Mouse (Mus musculus): Measurements from ENCODE around the gene Pkn1. TPM values are rescaled to one million over a fixed set of nuclear protein-coding genes. Genes with fewer than 3 reads are reported as not detected.

The Pkn1 gene
- polyA plus RNA-seq (2014; fragmentation: Nextera tagmentation; extraction: Ambion mirVana) = 28.8 and 30.1 TPM in 2 replicates

- no peaks in the 10 kb centered on the region for H3K27me3 ChIP-seq (ENCODE audit: control insufficient read depth, insufficient read depth, low read length)
- H3K4me1 ChIP-seq (ENCODE audit: control insufficient read depth, insufficient read depth, low read length) = peaks cover 13% of the 10 kb centered on the region
- peak within 1 kb of the TSS; percentile 70 for H3K27ac ChIP-seq (replicated peaks; ENCODE audit: low read depth, low read length)
- H3K9ac ChIP-seq (ENCODE audit: low read length) = peak within 1 kb of the TSS; percentile 88
- WGBS = under 1% methylated on average over 48 of the region's 85 CpGs
- ATAC-seq (ENCODE audit: insufficient number of reproducible peaks, low FRiP score, low TSS enrichment, low read depth) (peak; percentile 81), DNase-seq (ENCODE audit: low spot score) (peak; percentile 84)
- peak within 1 kb of the TSS; percentile 80 for H3K4me3 ChIP-seq (ENCODE audit: low read depth, low read length)
- peak within 1 kb of the TSS; percentile 85 for H3K4me2 ChIP-seq (ENCODE audit: low read depth, severe bottlenecking)
- H3K9me3 ChIP-seq (ENCODE audit: control insufficient read depth, low read length) = no peaks in the 10 kb centered on the region
- H3K36me3 ChIP-seq (ENCODE audit: control insufficient read depth, insufficient read depth, low read length) = no peaks in the 10 kb centered on the region
Measured at GRCm38 (mm10) chr8:83698661-83699453, at the start of gene Pkn1. TSS of gene Pkn1 (minus strand) at chr8:83699179.

- ATAC-seq (ENCODE audit: insufficient number of reproducible peaks, low FRiP score, low TSS enrichment, low read depth) = 0 out of 2 replicates have a peak, but pooled peaks have one; percentile 31
- 42% methylated on average over 3 of the region's 3 CpGs for WGBS
Measured at GRCm38 (mm10) chr8:83748708-83749107, 49.7 kb upstream of the Pkn1 start.

GRCm38 (mm10) chr8:83747661-83748346 lies 48.8 kb upstream of the Pkn1 start:
- no peaks in the 10 kb centered on the region for H3K36me3 ChIP-seq (ENCODE audit: control insufficient read depth, insufficient read depth, low read length)
- ATAC-seq (ENCODE audit: insufficient number of reproducible peaks, low FRiP score, low TSS enrichment, low read depth) (0 out of 2 replicates have a peak, but pooled peaks have one; percentile 54), DNase-seq (ENCODE audit: low spot score) (peak; percentile 46)
- peak overlapping the region; percentile 50 for H3K9ac ChIP-seq (ENCODE audit: low read length)
- H3K4me1 ChIP-seq (ENCODE audit: control insufficient read depth, insufficient read depth, low read length) = peaks cover 3% of the 10 kb centered on the region; the same call in 1 of the 2 replicates
- peak overlapping the region; percentile 26 for H3K4me3 ChIP-seq (ENCODE audit: low read depth, low read length)
- peaks cover 12% of the 10 kb centered on the region for H3K27me3 ChIP-seq (ENCODE audit: control insufficient read depth, insufficient read depth, low read length)
- H3K27ac ChIP-seq (replicated peaks; ENCODE audit: low read depth, low read length) = no peak overlapping the region
- no peaks in the 10 kb centered on the region for H3K9me3 ChIP-seq (ENCODE audit: control insufficient read depth, low read length)
- 3% methylated on average over 28 of the region's 28 CpGs for WGBS
- peak overlapping the region; percentile 63 for H3K4me2 ChIP-seq (ENCODE audit: low read depth, severe bottlenecking)

More at GRCm38 (mm10) chr8:83748708-83749107, 49.7 kb upstream of the Pkn1 start:
- H3K4me2 ChIP-seq (ENCODE audit: low read depth, severe bottlenecking) = no peak overlapping the region
- H3K9me3 ChIP-seq (ENCODE audit: control insufficient read depth, low read length) = no peaks in the 10 kb centered on the region
- H3K36me3 ChIP-seq (ENCODE audit: control insufficient read depth, insufficient read depth, low read length) = no peaks in the 10 kb centered on the region
- peaks cover 12% of the 10 kb centered on the region for H3K27me3 ChIP-seq (ENCODE audit: control insufficient read depth, insufficient read depth, low read length)
- no peak overlapping the region for H3K27ac ChIP-seq (replicated peaks; ENCODE audit: low read depth, low read length)
- no peak overlapping the region for H3K4me3 ChIP-seq (ENCODE audit: low read depth, low read length)
- no peak for DNase-seq (ENCODE audit: low spot score)
- no peak overlapping the region for H3K9ac ChIP-seq (ENCODE audit: low read length)
- H3K4me1 ChIP-seq (ENCODE audit: control insufficient read depth, insufficient read depth, low read length) = peaks cover 3% of the 10 kb centered on the region; the same call in 1 of the 2 replicates

DNA sequence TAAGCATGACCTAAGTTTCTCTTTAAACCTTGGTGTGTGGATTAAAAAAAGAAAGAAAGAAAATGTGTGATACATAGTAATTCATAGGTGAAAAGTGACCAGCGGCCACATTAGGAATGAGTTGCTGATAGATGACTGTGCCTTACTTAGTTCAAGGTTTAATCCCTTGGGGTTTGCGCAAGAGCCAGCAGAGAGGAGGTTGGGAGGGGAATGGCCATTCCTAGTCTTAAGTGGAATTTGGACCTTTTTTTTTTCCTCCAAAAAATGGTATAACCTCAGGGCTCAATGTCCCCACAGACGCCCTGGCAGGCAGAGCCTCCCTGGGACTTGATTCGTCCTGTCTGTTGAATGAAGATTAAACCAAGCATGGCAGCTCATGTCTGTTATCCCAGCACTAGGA lies 45.1 kb upstream of the Pkn1 start:
- no peak for ATAC-seq (ENCODE audit: insufficient number of reproducible peaks, low FRiP score, low TSS enrichment, low read depth)
- Histone ChIP-seq H3K9me3 (ENCODE audit: control insufficient read depth, low read length) (no peaks in the 10 kb centered on the region), H3K27ac (replicated peaks; ENCODE audit: low read depth, low read length) (no peak overlapping the region), H3K4me2 (ENCODE audit: low read depth, severe bottlenecking) (no peak overlapping the region), H3K27me3 (ENCODE audit: control insufficient read depth, insufficient read depth, low read length) (peaks cover 12% of the 10 kb centered on the region), H3K9ac (ENCODE audit: low read length) (no peak overlapping the region), H3K4me3 (ENCODE audit: low read depth, low read length) (no peak overlapping the region), H3K4me1 (ENCODE audit: control insufficient read depth, insufficient read depth, low read length) (peaks cover 14% of the 10 kb centered on the region; the same call in 1 of the 2 replicates), H3K36me3 (ENCODE audit: control insufficient read depth, insufficient read depth, low read length) (no peaks in the 10 kb centered on the region)
- DNase-seq (ENCODE audit: low spot score) = no peak
- WGBS = 85% methylated on average over 4 of the region's 4 CpGs

GRCm38 (mm10) chr8:83742968-83743367 lies 44.0 kb upstream of the Pkn1 start:
- WGBS = 91% methylated on average over 6 of the region's 6 CpGs
- Histone ChIP-seq H3K4me3 (ENCODE audit: low read depth, low read length) (no peak overlapping the region), H3K4me1 (ENCODE audit: control insufficient read depth, insufficient read depth, low read length) (peaks cover 20% of the 10 kb centered on the region), H3K27ac (replicated peaks; ENCODE audit: low read depth, low read length) (no peak overlapping the region), H3K9me3 (ENCODE audit: control insufficient read depth, low read length) (no peaks in the 10 kb centered on the region), H3K27me3 (ENCODE audit: control insufficient read depth, insufficient read depth, low read length) (peaks cover 8% of the 10 kb centered on the region), H3K4me2 (ENCODE audit: low read depth, severe bottlenecking) (no peak overlapping the region), H3K36me3 (ENCODE audit: control insufficient read depth, insufficient read depth, low read length) (no peaks in the 10 kb centered on the region), H3K9ac (ENCODE audit: low read length) (no peak overlapping the region)
- no peak for DNase-seq (ENCODE audit: low spot score)
- ATAC-seq (ENCODE audit: insufficient number of reproducible peaks, low FRiP score, low TSS enrichment, low read depth) = no peak

- Histone ChIP-seq H3K9me3 (ENCODE audit: control insufficient read depth, low read length) (no peaks in the 10 kb centered on the region), H3K27me3 (ENCODE audit: control insufficient read depth, insufficient read depth, low read length) (no peaks in the 10 kb centered on the region), H3K9ac (ENCODE audit: low read length) (no peak overlapping the region), H3K36me3 (ENCODE audit: control insufficient read depth, insufficient read depth, low read length) (no peaks in the 10 kb centered on the region), H3K27ac (replicated peaks; ENCODE audit: low read depth, low read length) (no peak overlapping the region), H3K4me2 (ENCODE audit: low read depth, severe bottlenecking) (peak overlapping the region; percentile 76), H3K4me1 (ENCODE audit: control insufficient read depth, insufficient read depth, low read length) (peaks cover 21% of the 10 kb centered on the region), H3K4me3 (ENCODE audit: low read depth, low read length) (peak overlapping the region; percentile 45)
- ATAC-seq (ENCODE audit: insufficient number of reproducible peaks, low FRiP score, low TSS enrichment, low read depth) (no peak), DNase-seq (ENCODE audit: low spot score) (no peak)
- WGBS = 80% methylated on average over 19 of the region's 19 CpGs
Measured at GRCm38 (mm10) chr8:83741849-83742655, 43.1 kb upstream of the Pkn1 start.

- Histone ChIP-seq H3K27ac (replicated peaks; ENCODE audit: low read depth, low read length) (peak within 1 kb of the TSS; percentile 59; the same call in 1 of the 2 replicates), H3K4me2 (ENCODE audit: low read depth, severe bottlenecking) (peak within 1 kb of the TSS; percentile 76), H3K9ac (ENCODE audit: low read length) (peak within 1 kb of the TSS; percentile 81), H3K9me3 (ENCODE audit: control insufficient read depth, low read length) (no peaks in the 10 kb centered on the region), H3K4me3 (ENCODE audit: low read depth, low read length) (peak within 1 kb of the TSS; percentile 45), H3K27me3 (ENCODE audit: control insufficient read depth, insufficient read depth, low read length) (no peaks in the 10 kb centered on the region), H3K36me3 (ENCODE audit: control insufficient read depth, insufficient read depth, low read length) (no peaks in the 10 kb centered on the region), H3K4me1 (ENCODE audit: control insufficient read depth, insufficient read depth, low read length) (peaks cover 21% of the 10 kb centered on the region)
- WGBS = under 1% methylated on average over 47 of the region's 56 CpGs
- peak; percentile 76 for DNase-seq (ENCODE audit: low spot score)
- ATAC-seq (ENCODE audit: insufficient number of reproducible peaks, low FRiP score, low TSS enrichment, low read depth) = peak; percentile 60
Measured at GRCm38 (mm10) chr8:83740976-83741741, 42.2 kb upstream of the Pkn1 start, which contains the start of gene Adgre5. TSS of gene Adgre5 (minus strand) at chr8:83741326.
